Mouse (Mus musculus) midbrain, postnatal 0 days (tissue): ENCODE data around the gene Neurl1a. TPM values are rescaled to one million over a fixed set of nuclear protein-coding genes. Genes with fewer than 3 reads are reported as not detected.
"Not testable (repeated sequence)": the region's sequence is repeated elsewhere in the genome, so short reads cannot be mapped to it uniquely, and the experiment has no call there.

Experiments used
- ATAC-seq: fragments of 200-750 bp; cut with Nextera tagmentation; 2 replicates; pipeline ENCODE4 v1.8.0; 2017; ENCODE audit warnings: moderate number of reproducible peaks, mild to moderate bottlenecking, moderate TSS enrichment, moderate library complexity; ENCODE audit not compliant: low FRiP score
- DNase-seq: peaks from one replicate; pipeline ENCODE4 v3.0.0-alpha.2; 2015; ENCODE audit warnings: low spot score
- H3K27ac ChIP-seq: fragments of 300-500 bp; sonication (generic); 2 replicates; pipeline ENCODE4 v1.5.1; 2014; ENCODE audit warnings: low read depth, mild to moderate bottlenecking, low read length, mixed read lengths
- H3K27me3 ChIP-seq: fragments of 300-500 bp; sonication (generic); 2 replicates; pipeline ENCODE4 v1.6.1; 2014; ENCODE audit warnings: low read length, control low read depth, mixed read lengths; ENCODE audit not compliant: insufficient read depth
- H3K36me3 ChIP-seq: fragments of 300-500 bp; sonication (generic); 2 replicates; pipeline ENCODE4 v1.6.1; 2014; ENCODE audit warnings: low read length, control low read depth, mixed read lengths; ENCODE audit not compliant: insufficient read depth
- H3K4me1 ChIP-seq: fragments of 300-500 bp; sonication (generic); 2 replicates; pipeline ENCODE4 v1.6.1; 2014; ENCODE audit warnings: mild to moderate bottlenecking, control low read depth, antibody characterized with exemption, low read length, mixed read lengths; ENCODE audit not compliant: insufficient read depth
- H3K4me2 ChIP-seq: fragments of 300-500 bp; sonication (generic); 2 replicates; pipeline ENCODE4 v1.6.1; 2014; ENCODE audit warnings: low read depth, mild to moderate bottlenecking, low read length, mixed read lengths; ENCODE audit not compliant: poor library complexity, severe bottlenecking
- H3K4me3 ChIP-seq: fragments of 300-500 bp; sonication (generic); 2 replicates; pipeline ENCODE4 v1.5.1; 2014; ENCODE audit warnings: low read depth, mild to moderate bottlenecking, low read length, moderate library complexity
- H3K9ac ChIP-seq: fragments of 300-500 bp; sonication (generic); replicated peaks from 2 replicates; pipeline ENCODE4 v1.6.1; 2014; ENCODE audit warnings: mild to moderate bottlenecking, low read length, moderate library complexity, mixed read lengths; ENCODE audit not compliant: poor library complexity, severe bottlenecking
- H3K9me3 ChIP-seq: fragments of 300-500 bp; sonication (generic); 2 replicates; pipeline ENCODE4 v1.6.1; 2016; ENCODE audit warnings: low read length, control low read depth
- CTCF ChIP-seq: IDR thresholded peaks from 2 replicates; pipeline ENCODE4 v1.5.1; 2016; ENCODE audit warnings: antibody characterized with exemption, mild to moderate bottlenecking
- WGBS: fragments of 180-500 bp; shearing (Covaris S2); extraction: QIAGEN DNeasy Blood & Tissue Kit; methylation state at CpG from one replicate; pipeline ENCODE4 v1.1.7; 2014; 5-methylcytosine and 5-hydroxymethylcytosine counted together
- polyA plus RNA-seq: library from polyadenylated mRNA; unstranded; fragments of >200 nt; fragmentation: Nextera tagmentation; extraction: Ambion mirVana; gene quantifications from 2 replicates; pipeline ENCODE4 v1.2.1, GENCODE M21; 2015
- total RNA-seq: library from RNA; depleted of rRNA; stranded (reverse); fragments of >200 nt; gene quantifications from 2 replicates; pipeline ENCODE4 v1.2.3, GENCODE M21; 2014

Gene Neurl1a
- total and polyA plus RNA-seq, 2 experiments from 2014 or later = 16.2 to 82.4 TPM

- Histone ChIP-seq H3K4me2 (peak overlapping the region; percentile 50), H3K4me1 (peaks cover 5% of the 10 kb centered on the region; the same call in 1 of the 2 replicates), H3K9ac (peak overlapping the region; percentile 50; the same call in 1 of the 2 replicates), H3K9me3 (no peaks in the 10 kb centered on the region), H3K27ac (no peak overlapping the region), H3K27me3 (no peaks in the 10 kb centered on the region; the same call in none of the 2 replicates), H3K36me3 (no peaks in the 10 kb centered on the region), H3K4me3 (0 out of 2 replicates have a peak overlapping the region, but pooled peaks have one; percentile 22)
- DNase-seq (peak; percentile 12), ATAC-seq (no peak)
- no peak for TF ChIP-seq CTCF
- WGBS = 60% methylated on average over 6 of the region's 6 CpGs
Observed at GRCm38 (mm10) chr19:47137051-47137581, 41.5 kb upstream of the Neurl1a start.

- peak within 1 kb of the TSS; percentile 50 for H3K4me2 ChIP-seq
- H3K4me3 ChIP-seq = peak within 1 kb of the TSS; percentile 22; the same call in 1 of the 2 replicates
- no peak within 1 kb of the TSS for H3K27ac ChIP-seq
- ATAC-seq (no peak), DNase-seq (peak; percentile 35)
- H3K9me3 ChIP-seq = no peaks in the 10 kb centered on the region
- H3K9ac ChIP-seq = peak within 1 kb of the TSS; percentile 50; the same call in 1 of the 2 replicates
- no peaks in the 10 kb centered on the region; the same call in none of the 2 replicates for H3K27me3 ChIP-seq
- WGBS = 11% methylated on average over 28 of the region's 28 CpGs
- no peaks in the 10 kb centered on the region for H3K36me3 ChIP-seq
- peaks cover 5% of the 10 kb centered on the region; the same call in 1 of the 2 replicates for H3K4me1 ChIP-seq
- no peak for TF ChIP-seq CTCF
Observed at GRCm38 (mm10) chr19:47137771-47138421, 40.7 kb upstream of the Neurl1a start, which contains the start of gene Calhm2. Gene Calhm2, minus strand, starts transcription at chr19:47138294.

- not testable (repeated sequence) for H3K27ac ChIP-seq, H3K4me2 ChIP-seq, H3K9me3 ChIP-seq, H3K36me3 ChIP-seq, DNase-seq, ATAC-seq, H3K4me3 ChIP-seq, H3K27me3 ChIP-seq, H3K9ac ChIP-seq, H3K4me1 ChIP-seq
- WGBS = 46% methylated on average over 7 of the region's 7 CpGs
- peak; percentile 41 for TF ChIP-seq CTCF
Observed at GRCm38 (mm10) chr19:47139611-47140010, 39.0 kb upstream of the Neurl1a start.

- H3K36me3 ChIP-seq = no peaks in the 10 kb centered on the region
- no peaks in the 10 kb centered on the region; the same call in none of the 2 replicates for H3K27me3 ChIP-seq
- no peak overlapping the region for H3K27ac ChIP-seq
- no peak for ATAC-seq
- no peaks in the 10 kb centered on the region for H3K9me3 ChIP-seq
- 82% methylated on average over 6 of the region's 6 CpGs for WGBS
- no peak overlapping the region for H3K9ac ChIP-seq
- peaks cover 4% of the 10 kb centered on the region; the same call in 1 of the 2 replicates for H3K4me1 ChIP-seq
- no peak for TF ChIP-seq CTCF
- H3K4me2 ChIP-seq = no peak overlapping the region
- H3K4me3 ChIP-seq = no peak overlapping the region
- DNase-seq = no peak
Observed at GRCm38 (mm10) chr19:47142438-47142837, 36.2 kb upstream of the Neurl1a start.

GRCm38 (mm10) chr19:47144154-47144553 lies 34.5 kb upstream of the Neurl1a start, which contains the start of gene Calhm1:
Gene Calhm1, minus strand, starts transcription at chr19:47144254.
- 96% methylated on average over 6 of the region's 6 CpGs for WGBS
- no peak within 1 kb of the TSS for H3K4me2 ChIP-seq
- no peaks in the 10 kb centered on the region for H3K4me1 ChIP-seq
- H3K9ac ChIP-seq = no peak within 1 kb of the TSS
- no peaks in the 10 kb centered on the region for H3K9me3 ChIP-seq
- no peak for DNase-seq
- H3K36me3 ChIP-seq = no peaks in the 10 kb centered on the region
- no peak for TF ChIP-seq CTCF
- H3K27ac ChIP-seq = no peak within 1 kb of the TSS
- ATAC-seq = no peak
- no peak within 1 kb of the TSS for H3K4me3 ChIP-seq
- H3K27me3 ChIP-seq = no peaks in the 10 kb centered on the region

- H3K9me3 ChIP-seq = no peaks in the 10 kb centered on the region
- no peak overlapping the region for H3K4me3 ChIP-seq
- TF ChIP-seq CTCF = no peak
- ATAC-seq (no peak), DNase-seq (no peak)
- H3K36me3 ChIP-seq = no peaks in the 10 kb centered on the region
- H3K9ac ChIP-seq = no peak overlapping the region
- H3K4me2 ChIP-seq = no peak overlapping the region
- H3K27ac ChIP-seq = no peak overlapping the region
- H3K27me3 ChIP-seq = no peaks in the 10 kb centered on the region
- WGBS = 74% methylated on average over 5 of the region's 5 CpGs
- no peaks in the 10 kb centered on the region for H3K4me1 ChIP-seq
Observed at GRCm38 (mm10) chr19:47148267-47148847, 30.3 kb upstream of the Neurl1a start.
